In the genomic region with DNA sequence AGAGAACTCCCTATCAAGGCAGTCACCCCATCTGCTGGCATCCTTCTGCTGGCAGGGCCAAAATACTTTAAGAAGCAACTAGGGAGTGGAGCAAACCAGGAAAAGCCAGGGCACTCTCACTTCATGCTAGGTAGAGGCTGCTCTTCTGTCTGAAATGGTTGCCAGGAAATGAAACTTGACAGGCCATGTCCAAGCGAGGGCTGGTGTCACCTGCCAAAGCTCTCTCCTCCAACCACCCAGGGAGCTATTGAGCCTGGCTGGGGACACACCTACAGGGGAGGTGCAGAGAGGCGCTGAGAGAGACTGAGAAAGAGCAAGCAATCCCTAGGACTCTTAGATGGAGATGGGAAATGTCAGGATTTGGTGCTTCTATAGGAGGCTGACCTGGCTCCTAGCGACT, we compare ENCODE assay signal across 13 mouse cellular contexts. TPM values are rescaled to one million over a fixed set of nuclear protein-coding genes. Genes with fewer than 3 reads are reported as not detected.
DNase-seq lines count a peak whose midpoint lies in the region; ATAC-seq and TF ChIP-seq lines count a peak whose summit lies in the region.
"Had no signal": no experiment of that assay in that cellular context is flagged by ENCODE, and none has a peak within 500 bp of the region (broad histone marks: within the 10 kb centered on the region; RNA-seq: fewer than 3 reads in every experiment).

No protein-coding gene starts in this region.

- H3K9me3 ChIP-seq in heart, embryonic 10.5 days, result no peaks in the 10 kb centered on the region
- H3K9me3 ChIP-seq in lung, embryonic 14.5 days (ENCODE audit: low read depth, low read length), result no peaks in the 10 kb centered on the region
- no peaks in the 10 kb centered on the region for H3K9me3 ChIP-seq in embryonic facial prominence, embryonic 15.5 days (replicated peaks)
- no peaks in the 10 kb centered on the region for H3K9me3 ChIP-seq in stomach, embryonic 15.5 days

- H3K27me3 ChIP-seq in heart, embryonic 10.5 days (ENCODE audit: insufficient read depth, poor library complexity, severe bottlenecking), result peaks cover 92% of the 10 kb centered on the region
- H3K27me3 ChIP-seq in lung, embryonic 14.5 days (ENCODE audit: insufficient read depth, low read length), result peaks cover 55% of the 10 kb centered on the region
- peaks cover 70% of the 10 kb centered on the region for H3K27me3 ChIP-seq in embryonic facial prominence, embryonic 15.5 days
- H3K27me3 ChIP-seq in stomach, embryonic 15.5 days (replicated peaks), result peaks cover 64% of the 10 kb centered on the region

- no peaks in the 10 kb centered on the region for H3K36me3 ChIP-seq in heart, embryonic 10.5 days
- H3K36me3 ChIP-seq in lung, embryonic 14.5 days (ENCODE audit: insufficient read depth), result no peaks in the 10 kb centered on the region
- no peaks in the 10 kb centered on the region for H3K36me3 ChIP-seq in embryonic facial prominence, embryonic 15.5 days
- H3K36me3 ChIP-seq in stomach, embryonic 15.5 days, result no peaks in the 10 kb centered on the region

- H3K4me2 ChIP-seq in lung, embryonic 14.5 days, result peak overlapping the region; percentile 97; the same call in 1 of the 2 replicates
- H3K4me2 ChIP-seq in embryonic facial prominence, embryonic 15.5 days (replicated peaks), result no peak overlapping the region
- peak overlapping the region; percentile 97 for H3K4me2 ChIP-seq in stomach, embryonic 15.5 days

- ATAC-seq in lung, embryonic 14.5 days (ENCODE audit: insufficient read depth), result no peak
- ATAC-seq in embryonic facial prominence, embryonic 15.5 days (ENCODE audit: insufficient number of reproducible peaks, low FRiP score, low TSS enrichment, low read depth), result no peak
- ATAC-seq in stomach, embryonic 15.5 days (ENCODE audit: insufficient read depth, low FRiP score, low read depth), result no peak

- H3K9ac ChIP-seq in lung, embryonic 14.5 days, result no peak overlapping the region
- no peak overlapping the region for H3K9ac ChIP-seq in embryonic facial prominence, embryonic 15.5 days
- H3K9ac ChIP-seq in stomach, embryonic 15.5 days, result no peak overlapping the region
- H3K9ac ChIP-seq: hindbrain, embryonic 14.5 days had no signal

- no peak for TF ChIP-seq CTCF in lung, embryonic 14.5 days (IDR thresholded peaks at IDR 0.05; ENCODE audit: low read depth)

- intact Hi-C loops in heart, postnatal 36 days (cut with DNase I), result no loop called here

- H3K4me3 ChIP-seq in heart, embryonic 10.5 days, result peak overlapping the region; percentile 74; the same call in 1 of the 2 replicates
- no peak overlapping the region for H3K4me3 ChIP-seq in lung, embryonic 14.5 days (ENCODE audit: low read depth, low read length)
- H3K4me3 ChIP-seq in embryonic facial prominence, embryonic 15.5 days (replicated peaks), result peak overlapping the region; percentile 59; the same call in 1 of the 2 replicates
- H3K4me3 ChIP-seq in stomach, embryonic 15.5 days (replicated peaks), result no peak overlapping the region
- H3K4me3 ChIP-seq: myocyte had no signal

- 16% methylated on average over 3 of the region's 3 CpGs for WGBS in heart, embryonic 10.5 days
- 8% methylated on average over 3 of the region's 3 CpGs for WGBS in lung, embryonic 14.5 days
- WGBS in embryonic facial prominence, embryonic 15.5 days, result 11% methylated on average over 3 of the region's 3 CpGs
- WGBS in stomach, embryonic 15.5 days, result 13% methylated on average over 3 of the region's 3 CpGs

- peaks cover 49% of the 10 kb centered on the region for H3K4me1 ChIP-seq in heart, embryonic 10.5 days
- H3K4me1 ChIP-seq in lung, embryonic 14.5 days (ENCODE audit: insufficient read depth), result peaks cover 22% of the 10 kb centered on the region
- peaks cover 44% of the 10 kb centered on the region for H3K4me1 ChIP-seq in embryonic facial prominence, embryonic 15.5 days
- H3K4me1 ChIP-seq in stomach, embryonic 15.5 days, result peaks cover 36% of the 10 kb centered on the region

- no peak overlapping the region for H3K27ac ChIP-seq in heart, embryonic 10.5 days
- no peak overlapping the region for H3K27ac ChIP-seq in lung, embryonic 14.5 days (ENCODE audit: low read depth)
- no peak overlapping the region for H3K27ac ChIP-seq in embryonic facial prominence, embryonic 15.5 days (replicated peaks)
- H3K27ac ChIP-seq in stomach, embryonic 15.5 days, result no peak overlapping the region
- H3K27ac ChIP-seq: hindbrain, embryonic 14.5 days; macrophage had no signal

- no peak for DNase-seq in heart, embryonic 10.5 days (ENCODE audit: low spot score)
- no peak for DNase-seq in heart, postnatal 36 days
- no peak for DNase-seq in lung, embryonic 14.5 days
- no peak for DNase-seq in lung, postnatal 14 days
- no peak for DNase-seq in adrenal gland, postnatal 4 days (ENCODE audit: low spot score in 2 of 2)
- no peak for DNase-seq in urinary bladder, adult 18-20 months (ENCODE audit: low spot score in 2 of 2)
- DNase-seq: cerebellum, adult 11-12 months; right cerebral cortex, postnatal 4 days had no signal

RNA-seq across cellular contexts. Expression of gene Cbx8, which starts 18.5 kb away (rescaled TPM):
- polyA plus RNA-seq in heart, embryonic 10.5 days (2016; fragmentation: Nextera tagmentation; extraction: Ambion mirVana), result 9.1 and 9.7 TPM in 2 replicates
- 1 to 10 TPM; 5.3 to 9.1 TPM for total RNA-seq in heart, postnatal 36 days (2021)
- polyA plus RNA-seq in lung, embryonic 14.5 days (2014; fragmentation: Nextera tagmentation; extraction: Ambion mirVana), result 8.5 and 8.8 TPM in 2 replicates
- 9.2 and 10.3 TPM in 2 replicates for polyA plus RNA-seq in embryonic facial prominence, embryonic 15.5 days (2015; fragmentation: Nextera tagmentation; extraction: Ambion mirVana)
- 6.9 and 7.2 TPM in 2 replicates for polyA plus RNA-seq in stomach, embryonic 15.5 days (2015; fragmentation: Nextera tagmentation; extraction: Ambion mirVana)
- 10 to 100 TPM; 10.8 to 15.5 TPM for total RNA-seq in adrenal gland, postnatal 4 days (2021)

RNA-seq across cellular contexts. Expression of gene Cbx4, which starts 26.8 kb away (rescaled TPM):
- 8.9 and 9.0 TPM in 2 replicates for polyA plus RNA-seq in heart, embryonic 10.5 days (2016; fragmentation: Nextera tagmentation; extraction: Ambion mirVana)
- 10 to 100 TPM; 11.5 to 13.6 TPM for total RNA-seq in heart, postnatal 36 days (2021)
- 13.1 and 13.8 TPM in 2 replicates for polyA plus RNA-seq in lung, embryonic 14.5 days (2014; fragmentation: Nextera tagmentation; extraction: Ambion mirVana)
- 17.2 and 21.4 TPM in 2 replicates for polyA plus RNA-seq in embryonic facial prominence, embryonic 15.5 days (2015; fragmentation: Nextera tagmentation; extraction: Ambion mirVana)
- 10.2 and 10.3 TPM in 2 replicates for polyA plus RNA-seq in stomach, embryonic 15.5 days (2015; fragmentation: Nextera tagmentation; extraction: Ambion mirVana)
- 10 to 100 TPM; 69.7 to 76.8 TPM for total RNA-seq in adrenal gland, postnatal 4 days (2021)

RNA-seq across cellular contexts. Expression of gene Cbx2, which starts 36.5 kb away (rescaled TPM):
- 37.4 and 56.0 TPM in 2 replicates for polyA plus RNA-seq in heart, embryonic 10.5 days (2016; fragmentation: Nextera tagmentation; extraction: Ambion mirVana)
- 1 to 10 TPM; 3.2 to 3.9 TPM for total RNA-seq in heart, postnatal 36 days (2021)
- 35.6 and 43.4 TPM in 2 replicates for polyA plus RNA-seq in lung, embryonic 14.5 days (2014; fragmentation: Nextera tagmentation; extraction: Ambion mirVana)
- 35.2 and 37.0 TPM in 2 replicates for polyA plus RNA-seq in embryonic facial prominence, embryonic 15.5 days (2015; fragmentation: Nextera tagmentation; extraction: Ambion mirVana)
- 21.3 and 24.8 TPM in 2 replicates for polyA plus RNA-seq in stomach, embryonic 15.5 days (2015; fragmentation: Nextera tagmentation; extraction: Ambion mirVana)
- total RNA-seq in adrenal gland, postnatal 4 days (2021), result 10 to 100 TPM in 1 of 2 experiments, 1 to 10 TPM in 1; 9.5 to 10.1 TPM

Comparison
In these comparisons a context has a peak if more than half of its experiments do, and no peak if none do; other contexts are left out.
1. H3K4me3 ChIP-seq: peak in heart, embryonic 10.5 days (single experiment) and embryonic facial prominence, embryonic 15.5 days (single experiment); none in lung, embryonic 14.5 days (single experiment) and stomach, embryonic 15.5 days (single experiment).